Mouse (Mus musculus): ENCODE measurements around the gene Nsmce4a. TPM values are rescaled to one million over a fixed set of nuclear protein-coding genes. Genes with fewer than 3 reads are reported as not detected.
A peak's percentile ranks its signal among the peaks of the same experiment; 100 is the strongest.

Nsmce4a gene
- total RNA-seq, 1 experiment from 2014 or later = 188 TPM

DNA sequence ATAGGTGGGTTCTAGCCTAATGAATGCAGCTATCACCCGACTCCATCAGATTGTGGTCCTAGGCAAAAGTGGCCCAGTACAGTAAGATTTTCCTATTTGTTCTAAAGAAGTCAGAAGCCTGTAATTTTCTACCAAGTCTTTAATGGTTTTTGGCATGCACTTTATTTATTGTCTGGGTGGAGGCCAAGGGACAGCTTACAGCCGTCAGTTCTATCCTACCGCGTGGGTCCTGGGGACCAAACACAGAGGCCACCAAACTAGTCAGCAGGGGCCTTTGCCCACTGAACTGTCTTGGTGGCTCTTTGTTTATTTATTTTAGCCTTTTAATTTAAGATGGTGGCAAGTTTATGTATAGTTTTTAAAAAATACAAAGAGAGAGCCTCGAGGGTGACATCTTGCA, 5.7 kb upstream of the Nsmce4a start:
- ATAC-seq (replicated peaks; ENCODE audit: low read depth, poor library complexity, severe bottlenecking) = no peak

- ATAC-seq (replicated peaks; ENCODE audit: low read depth, poor library complexity, severe bottlenecking) = no peak
These were observed 5.1 kb upstream of the Nsmce4a start for GRCm38 (mm10) chr7:130578066-130578465.

DNA sequence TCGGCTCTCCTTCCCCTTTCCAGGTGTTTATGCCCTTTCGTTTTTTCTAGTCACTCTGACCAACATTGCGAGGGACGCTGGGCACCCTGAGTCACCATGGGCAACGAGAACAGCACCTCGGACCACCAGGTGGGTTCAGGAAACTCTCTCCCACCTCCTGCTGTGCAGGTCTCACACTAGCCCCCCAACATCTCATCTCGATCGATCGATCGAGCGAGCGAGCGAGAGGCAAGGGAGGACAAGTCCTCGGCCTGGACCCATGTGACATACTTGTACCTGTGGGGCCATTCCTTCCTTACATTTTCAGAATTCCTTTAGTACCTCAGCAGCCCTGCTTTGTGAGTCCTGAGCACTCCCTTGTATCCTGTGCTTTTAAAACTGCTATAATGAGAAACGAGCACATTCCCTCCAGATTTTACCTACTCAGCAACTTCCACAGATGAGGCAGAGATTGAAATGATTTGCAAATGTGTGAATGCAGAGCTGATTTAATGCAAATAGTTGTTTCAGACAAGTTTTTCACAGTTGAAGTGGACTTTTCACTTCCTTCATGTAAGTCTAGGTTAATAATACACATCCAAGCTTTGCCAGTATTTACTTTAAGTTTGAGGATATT, 4.6 kb upstream of the Nsmce4a start, which contains the start of gene Tacc2:
Gene Tacc2, plus strand, starts transcription at position 51 of the 616 bp plus-strand sequence.
- ATAC-seq (replicated peaks; ENCODE audit: low read depth, poor library complexity, severe bottlenecking) = no peak

DNA sequence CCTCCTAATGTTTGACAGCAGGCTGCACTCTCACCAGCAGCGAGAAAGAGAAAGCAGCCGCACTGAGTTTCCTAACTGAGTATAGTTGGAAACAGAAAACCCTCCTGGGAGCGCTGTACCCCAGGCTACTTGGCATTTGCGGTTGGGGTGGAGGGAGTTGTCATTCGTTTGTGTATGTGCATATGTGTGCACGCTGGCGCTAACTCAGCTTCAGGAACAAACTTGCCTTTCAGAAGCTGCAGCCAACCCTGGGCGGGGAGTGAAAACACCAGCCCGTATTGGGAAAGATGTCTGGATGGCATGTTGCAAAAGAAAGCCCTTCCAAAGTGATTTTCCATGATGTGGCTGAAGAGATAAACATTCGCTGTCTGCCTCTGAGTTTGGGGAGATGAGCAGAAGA, 4.1 kb upstream of the Nsmce4a start:
- peak; percentile 39 for ATAC-seq (replicated peaks; ENCODE audit: low read depth, poor library complexity, severe bottlenecking)

- no peak for ATAC-seq (replicated peaks; ENCODE audit: low read depth, poor library complexity, severe bottlenecking)
These were observed 1.5 kb upstream of the Nsmce4a start for GRCm38 (mm10) chr7:130574211-130574991.

GRCm38 (mm10) chr7:130573746-130574145, 828 bp upstream of the Nsmce4a start:
- ATAC-seq (replicated peaks; ENCODE audit: low read depth, poor library complexity, severe bottlenecking) = no peak

- ATAC-seq (replicated peaks; ENCODE audit: low read depth, poor library complexity, severe bottlenecking) = no peak
These were observed 2.4 kb downstream of the Nsmce4a start for GRCm38 (mm10) chr7:130570472-130570871.

DNA sequence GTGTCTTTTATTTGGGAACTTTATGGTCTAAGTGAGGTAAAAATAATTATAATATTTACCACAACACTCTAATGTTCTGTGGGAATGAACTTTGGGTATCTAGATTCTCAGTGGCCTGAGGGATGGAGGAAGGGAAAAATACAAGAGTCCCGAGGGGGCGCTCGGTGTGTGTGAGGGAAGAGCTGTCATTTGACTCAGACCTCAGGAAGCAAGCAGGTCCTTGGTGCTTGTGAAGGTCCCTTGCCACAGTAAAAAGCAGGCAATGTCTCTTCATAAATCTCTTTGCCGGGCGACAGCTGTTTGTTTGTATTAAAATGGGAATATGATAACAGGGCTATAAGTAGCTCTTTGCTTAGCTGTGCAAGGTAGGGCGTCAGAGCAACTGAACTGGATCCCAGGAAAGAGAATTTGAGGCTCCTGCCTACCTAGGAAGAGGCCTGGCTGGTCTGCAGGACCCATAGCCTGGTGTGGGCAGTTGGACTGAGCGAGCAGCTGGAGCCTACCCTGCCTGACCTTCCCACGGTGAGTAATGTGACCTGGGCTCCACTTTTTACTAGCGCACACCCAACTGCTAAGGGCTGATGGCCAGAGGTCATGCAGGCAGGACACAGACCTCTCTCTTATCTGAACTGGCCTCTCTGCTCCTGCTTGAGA, 4.0 kb downstream of the Nsmce4a start:
- no peak for ATAC-seq (replicated peaks; ENCODE audit: low read depth, poor library complexity, severe bottlenecking)

DNA sequence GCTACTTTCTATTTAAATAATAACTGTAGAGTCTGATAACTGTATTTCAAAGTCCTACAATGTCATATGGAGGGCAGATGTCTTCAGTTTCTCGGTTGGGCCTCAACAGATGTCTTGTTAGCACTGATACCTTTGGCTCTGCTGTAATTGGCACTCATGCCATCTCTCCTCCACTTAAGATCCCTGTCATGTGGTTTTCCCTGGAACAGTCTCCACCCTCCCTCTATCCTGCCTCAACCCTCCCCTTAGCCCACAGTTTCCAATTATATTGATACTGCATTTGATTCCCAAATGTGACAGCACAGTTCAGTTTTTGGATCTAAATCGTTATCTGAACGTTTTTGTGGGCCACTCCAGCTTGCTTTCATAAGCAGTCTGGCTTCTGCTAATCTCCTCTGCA, 8.3 kb downstream of the Nsmce4a start:
- ATAC-seq (replicated peaks; ENCODE audit: low read depth, poor library complexity, severe bottlenecking) = no peak

DNA sequence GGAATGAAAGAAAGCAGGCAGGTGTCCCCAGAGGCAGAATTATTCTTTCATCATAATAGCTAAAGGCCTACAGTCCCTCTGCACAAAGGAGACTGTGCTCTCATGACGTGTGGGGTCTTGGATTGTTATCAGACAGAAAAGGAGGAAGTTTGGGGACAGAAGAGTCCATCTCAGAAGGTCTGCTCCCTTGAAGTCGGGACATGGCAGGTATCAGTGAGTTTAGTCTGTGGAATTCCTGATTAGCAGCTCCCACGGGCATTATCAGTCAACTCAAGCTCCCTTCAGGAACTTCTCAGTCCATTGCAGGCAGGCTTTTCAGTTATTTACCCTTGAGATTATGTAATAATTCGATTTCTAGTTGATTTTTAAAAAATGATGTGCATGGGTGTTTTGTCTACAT, 9.0 kb downstream of the Nsmce4a start:
- no peak for ATAC-seq (replicated peaks; ENCODE audit: low read depth, poor library complexity, severe bottlenecking)

GRCm38 (mm10) chr7:130563276-130563675, 9.6 kb downstream of the Nsmce4a start:
- no peak for ATAC-seq (replicated peaks; ENCODE audit: low read depth, poor library complexity, severe bottlenecking)

DNA sequence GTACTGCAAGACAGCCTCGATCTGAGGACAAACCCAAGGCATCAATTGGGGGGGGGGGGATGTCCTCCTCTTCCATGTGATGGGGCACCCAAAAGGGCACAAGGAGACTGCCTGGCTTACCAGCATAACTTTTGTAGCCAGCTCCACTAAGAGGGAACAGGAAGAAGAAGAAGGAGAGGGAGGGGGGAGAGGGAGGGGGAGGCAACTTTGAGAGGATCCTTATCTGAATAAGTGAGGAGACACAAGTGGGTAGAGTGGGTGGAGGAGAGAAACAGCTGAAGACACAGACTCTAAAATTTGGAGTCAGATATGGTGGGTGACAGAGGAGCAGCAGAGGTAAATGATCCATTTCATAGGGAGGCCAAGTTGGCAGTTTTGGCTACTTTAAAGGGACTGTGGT, 12.0 kb downstream of the Nsmce4a start:
- ATAC-seq (replicated peaks; ENCODE audit: low read depth, poor library complexity, severe bottlenecking) = peak; percentile 65

GRCm38 (mm10) chr7:130558592-130558991, 14.3 kb downstream of the Nsmce4a start:
- no peak for ATAC-seq (replicated peaks; ENCODE audit: low read depth, poor library complexity, severe bottlenecking)

GRCm38 (mm10) chr7:130555597-130555996, 17.3 kb downstream of the Nsmce4a start:
- ATAC-seq (replicated peaks; ENCODE audit: low read depth, poor library complexity, severe bottlenecking) = no peak

GRCm38 (mm10) chr7:130553321-130553720, 19.6 kb downstream of the Nsmce4a start:
- no peak for ATAC-seq (replicated peaks; ENCODE audit: low read depth, poor library complexity, severe bottlenecking)

DNA sequence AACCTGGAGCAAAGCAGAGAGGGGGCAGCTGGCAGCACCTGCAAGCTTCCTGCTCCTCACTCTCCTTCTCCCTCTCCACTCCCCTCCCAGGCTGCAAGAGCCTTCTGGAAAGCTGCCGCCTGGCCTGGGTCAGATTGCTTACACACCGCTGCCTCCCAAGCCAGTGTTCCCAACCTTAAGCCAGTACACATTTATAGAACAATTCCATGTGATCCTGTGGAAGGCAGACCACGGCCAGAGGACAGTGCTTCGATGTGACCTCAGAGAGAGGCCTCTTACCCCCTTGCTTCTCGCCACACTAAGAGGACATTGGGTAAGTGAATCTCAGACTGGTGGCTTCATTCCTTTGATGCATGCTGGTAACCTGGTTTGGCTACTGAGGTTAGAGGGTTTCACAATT, 20.1 kb downstream of the Nsmce4a start:
- ATAC-seq (replicated peaks; ENCODE audit: low read depth, poor library complexity, severe bottlenecking) = no peak

- peak; percentile 60 for ATAC-seq (replicated peaks; ENCODE audit: low read depth, poor library complexity, severe bottlenecking)
These were observed 25.2 kb downstream of the Nsmce4a start for GRCm38 (mm10) chr7:130547635-130548175.

DNA sequence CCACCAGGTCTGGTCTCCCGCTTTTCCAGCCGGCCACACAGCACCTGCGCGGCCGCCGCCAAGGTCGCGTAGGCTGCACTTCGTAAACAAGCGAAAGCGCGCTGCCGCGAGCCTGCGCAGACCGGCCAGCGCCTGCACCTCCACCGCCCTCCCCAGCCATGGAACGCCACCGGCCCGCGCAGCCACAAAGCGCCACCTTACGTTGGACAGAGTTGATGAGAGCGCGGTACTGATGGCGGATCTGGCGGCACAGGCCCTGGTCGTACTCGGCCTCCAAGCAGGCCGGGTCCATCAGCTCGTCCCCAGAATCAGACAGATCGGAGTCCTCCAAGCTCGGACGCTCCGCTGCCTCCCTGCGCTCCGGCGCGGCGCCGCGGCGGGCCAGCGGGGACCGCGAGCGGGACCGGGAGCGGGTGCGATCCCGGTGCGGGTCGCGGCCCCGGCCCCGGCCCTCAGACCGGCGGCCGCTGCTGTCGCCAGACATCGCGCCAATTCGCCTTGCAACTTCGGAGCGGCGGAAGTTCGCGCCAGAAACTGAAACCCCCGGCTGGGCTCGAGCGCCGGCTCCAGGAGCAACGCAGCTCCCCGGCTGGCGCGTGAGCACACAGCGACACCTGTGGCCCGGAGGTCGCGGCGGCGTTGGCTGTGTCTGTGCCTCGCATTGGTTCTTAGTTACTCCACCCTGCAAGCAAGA, 26.0 kb downstream of the Nsmce4a start:
- ATAC-seq (replicated peaks; ENCODE audit: low read depth, poor library complexity, severe bottlenecking) = peak; percentile 94

GRCm38 (mm10) chr7:130546421-130546790, 26.5 kb downstream of the Nsmce4a start:
- no peak for ATAC-seq (replicated peaks; ENCODE audit: low read depth, poor library complexity, severe bottlenecking)

- ATAC-seq (replicated peaks; ENCODE audit: low read depth, poor library complexity, severe bottlenecking) = no peak
These were observed 27.0 kb downstream of the Nsmce4a start for GRCm38 (mm10) chr7:130545893-130546292.
